Mouse (Mus musculus) olfactory bulb, adult 2 months (tissue): ENCODE measurements around the gene Sugp2.

ENCODE experiments used
- CTCF ChIP-seq: fragments of 200-500 bp; IDR thresholded peaks from 2 replicates; pipeline ENCODE4 v1.5.1; 2012; ENCODE audit warnings: low read depth, mild to moderate bottlenecking, low read length, moderate library complexity; ENCODE audit not compliant: insufficient read depth
- POLR2A ChIP-seq: fragments of 200-500 bp; IDR thresholded peaks from 2 replicates; pipeline ENCODE4 v1.6.1; 2012; ENCODE audit warnings: mild to moderate bottlenecking, low read depth, low read length, moderate library complexity; ENCODE audit not compliant: insufficient read depth

- no peak for TF ChIP-seq CTCF
- TF ChIP-seq POLR2A: no peak
Measured at GRCm38 (mm10) chr8:70300881-70301280, 66.9 kb downstream of the Sugp2 start.
